Mouse (Mus musculus) cerebellum, adult 2 months (tissue): Measurements from ENCODE around the gene Spsb1.

Experiments
- CTCF ChIP-seq: fragments of 200-500 bp; IDR thresholded peaks from 2 replicates; pipeline ENCODE4 v1.5.1; 2011; ENCODE audit warnings: low read depth, mild to moderate bottlenecking, control low read depth, low read length, moderate library complexity, borderline replicate concordance; ENCODE audit not compliant: insufficient read depth
- POLR2A ChIP-seq: fragments of 200-500 bp; IDR thresholded peaks from 2 replicates; pipeline ENCODE4 v1.6.1; 2011; ENCODE audit warnings: low read length, control low read depth, borderline replicate concordance; ENCODE audit not compliant: insufficient read depth

- TF ChIP-seq CTCF (no peak), POLR2A (no peak)
These were observed 9.9 kb upstream of the Spsb1 start for GRCm38 (mm10) chr4:149964770-149965169.
